Mouse (Mus musculus) liver, adult (tissue): Measurements from ENCODE around the gene Mapk8.

Experiments
- GATA4 ChIP-seq: IDR thresholded peaks from 2 replicates; pipeline ENCODE4 v1.6.1; 2014; ENCODE audit warnings: mild to moderate bottlenecking, low read length; ENCODE audit not compliant: insufficient replicate concordance

Mapk8 gene

DNA sequence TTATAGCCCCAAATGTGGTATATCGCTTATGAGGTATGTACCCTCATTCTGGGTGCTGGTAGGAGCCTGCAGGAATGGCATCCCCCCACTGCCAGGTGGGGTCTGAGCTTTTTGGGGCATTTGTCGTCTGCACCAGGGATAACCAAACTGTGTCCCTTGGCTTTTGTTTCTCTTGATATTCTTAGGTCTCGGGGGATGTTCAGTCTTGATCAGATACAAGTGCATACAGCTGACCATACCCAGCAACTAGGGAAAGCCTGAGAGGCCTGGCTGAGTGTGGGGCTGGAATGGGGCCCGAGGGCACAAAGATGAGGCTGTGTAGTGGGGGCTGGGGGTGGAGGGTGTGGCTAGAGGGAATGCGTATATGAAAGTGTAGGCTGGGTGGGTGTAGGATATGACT lies 83.3 kb downstream of the Mapk8 start:
- TF ChIP-seq GATA4: no peak

DNA sequence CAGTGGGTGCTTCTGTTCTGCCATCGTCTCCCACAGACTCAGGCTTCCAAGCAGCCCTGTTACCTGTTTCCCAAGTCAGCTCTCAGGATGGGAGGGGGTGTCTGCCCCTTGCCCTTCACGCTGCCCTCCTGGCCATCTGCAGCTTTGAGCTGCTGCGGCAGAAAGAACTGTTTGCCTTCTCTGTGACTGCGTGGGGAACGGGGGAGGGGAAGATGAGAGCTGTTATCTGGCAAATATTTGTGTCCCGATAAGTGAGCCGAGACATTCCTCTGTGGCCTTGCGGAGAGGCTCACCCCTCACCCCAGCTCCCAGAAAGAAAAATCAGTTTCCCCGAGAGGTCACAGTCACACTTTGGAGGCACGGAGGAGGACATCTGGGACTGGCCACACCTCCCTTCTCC lies 84.2 kb downstream of the Mapk8 start:
- no peak for TF ChIP-seq GATA4

DNA sequence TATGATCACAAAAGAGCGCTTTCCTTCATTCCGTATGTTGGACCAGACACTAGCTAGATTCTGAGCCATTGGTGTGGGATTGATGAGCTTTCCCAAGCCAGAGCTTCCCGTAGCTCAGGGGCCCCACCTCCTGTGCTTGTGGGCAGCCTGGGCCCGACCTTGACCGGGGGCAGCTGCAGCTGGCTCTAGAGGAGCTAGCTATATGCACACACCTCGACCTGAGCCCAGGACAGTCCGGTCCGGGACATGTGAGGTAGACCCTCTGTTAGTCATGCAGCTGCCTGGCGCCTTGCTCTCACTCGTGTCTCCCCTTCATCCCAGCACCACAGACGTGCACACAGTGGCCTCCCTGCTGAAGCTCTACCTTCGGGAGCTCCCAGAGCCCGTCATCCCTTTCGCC lies 84.8 kb downstream of the Mapk8 start:
- TF ChIP-seq GATA4: no peak

DNA sequence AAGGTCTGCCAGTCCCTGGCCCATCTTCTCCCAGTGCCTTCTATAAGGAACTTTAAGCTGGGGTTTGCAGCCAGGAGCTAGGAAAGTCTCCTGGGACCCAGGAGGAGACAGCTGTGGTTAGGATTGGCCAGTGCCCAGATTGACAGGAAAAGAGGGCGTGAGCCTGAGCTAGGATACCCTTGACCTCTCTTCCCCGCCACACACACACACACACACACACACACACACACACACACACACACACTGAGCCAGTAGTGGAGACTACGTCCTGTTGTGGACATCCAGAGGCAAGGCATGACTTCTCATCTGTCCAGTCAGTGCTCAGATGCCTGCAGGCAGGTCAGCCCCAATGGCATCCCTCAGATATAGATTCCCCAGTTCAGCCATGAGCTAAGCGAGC lies 85.4 kb downstream of the Mapk8 start:
- TF ChIP-seq GATA4: no peak

DNA sequence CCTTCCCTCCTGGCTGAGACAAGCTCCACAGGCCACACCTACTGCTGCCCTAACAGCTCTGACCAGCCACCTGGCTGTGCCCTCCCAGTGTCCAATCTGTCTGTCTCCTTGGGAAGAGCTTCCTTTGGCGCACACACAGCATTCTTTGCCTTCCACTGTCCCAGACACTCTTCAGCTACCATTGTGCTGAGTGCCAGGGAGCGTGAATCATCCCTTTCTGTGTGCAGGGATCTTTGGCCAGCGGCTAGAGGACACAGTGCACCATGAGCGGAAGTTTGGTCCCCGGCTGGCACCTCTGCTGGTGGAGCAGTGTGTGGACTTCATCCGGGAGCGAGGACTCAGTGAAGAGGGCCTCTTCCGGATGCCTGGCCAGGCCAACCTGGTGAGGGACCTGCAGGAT lies 88.1 kb downstream of the Mapk8 start:
- TF ChIP-seq GATA4: no peak

DNA sequence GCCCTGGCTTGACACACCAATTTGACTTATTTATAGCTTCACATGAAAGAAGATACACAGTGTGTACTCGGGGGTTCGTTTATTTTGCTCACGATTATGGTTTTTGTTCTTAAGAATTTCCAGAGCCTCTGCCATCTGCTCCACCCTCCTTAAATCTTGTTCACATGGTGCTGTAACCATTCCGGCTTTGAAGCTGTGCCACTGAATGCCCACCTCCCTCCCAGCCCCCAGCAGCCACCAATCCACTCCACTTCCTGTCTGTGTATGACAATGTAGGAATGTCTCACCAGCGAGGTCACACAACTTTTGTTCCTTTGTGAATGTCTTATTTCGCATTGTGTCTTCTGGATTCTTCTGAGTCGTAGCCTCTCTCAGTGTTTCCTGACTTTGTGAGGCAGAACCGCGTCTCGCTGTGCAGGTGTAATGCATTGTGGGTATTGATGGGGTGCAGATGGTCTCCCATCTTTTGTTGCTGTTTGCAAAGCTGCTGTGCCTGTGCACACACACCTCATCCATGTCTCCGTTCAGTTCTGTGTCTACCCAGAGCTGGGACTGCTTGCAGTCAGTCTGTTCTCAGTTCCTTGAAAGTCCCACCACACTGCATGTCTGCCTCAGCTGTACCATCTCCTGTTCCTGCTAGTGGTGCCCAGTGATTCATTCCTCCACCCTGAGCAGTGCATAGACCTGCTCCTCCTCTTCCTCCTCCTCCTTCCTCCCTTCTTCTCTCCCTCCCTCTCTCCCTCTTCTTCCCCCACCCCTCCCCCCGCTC lies 89.2 kb downstream of the Mapk8 start:
- no peak for TF ChIP-seq GATA4

DNA sequence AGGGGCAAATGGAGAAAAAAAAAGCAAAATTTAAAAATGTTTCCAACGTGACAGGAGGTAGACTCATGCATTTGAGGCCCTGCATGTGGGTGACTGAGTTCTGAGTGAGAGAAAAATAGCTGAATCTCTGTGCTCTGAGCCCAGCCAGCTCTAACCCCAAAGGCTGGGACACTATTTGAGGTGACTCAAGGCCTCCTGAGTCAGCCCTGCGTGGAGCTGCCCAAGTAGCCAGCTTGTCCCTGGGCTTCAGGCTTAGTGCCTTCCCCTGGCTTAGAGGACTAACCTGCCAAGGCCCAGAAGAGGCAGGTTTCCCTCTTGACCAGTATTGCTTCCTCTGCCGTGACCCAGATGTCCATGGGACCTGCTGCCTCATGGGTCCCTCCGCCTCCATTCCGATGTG lies 91.7 kb downstream of the Mapk8 start:
- TF ChIP-seq GATA4: no peak

DNA sequence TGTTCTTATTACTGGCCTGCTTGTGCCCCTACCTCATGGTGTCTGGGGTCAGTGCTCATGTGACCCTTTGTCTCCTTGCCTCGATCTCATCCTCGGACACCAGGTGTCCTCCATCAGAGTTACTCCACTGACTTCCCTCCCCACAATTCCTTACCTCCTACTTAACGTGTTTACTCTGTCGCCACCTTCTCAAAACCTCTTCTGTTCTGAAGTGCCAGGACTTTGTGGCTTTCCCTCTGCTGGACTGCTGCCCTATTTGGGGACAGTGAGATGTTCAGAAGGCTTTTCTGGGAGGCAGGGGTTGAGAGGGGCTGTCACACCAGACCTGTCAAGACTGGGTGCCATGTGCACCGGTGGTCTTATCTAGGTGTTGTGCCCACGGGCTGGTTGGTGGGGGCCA lies 94.1 kb downstream of the Mapk8 start:
- no peak for TF ChIP-seq GATA4

DNA sequence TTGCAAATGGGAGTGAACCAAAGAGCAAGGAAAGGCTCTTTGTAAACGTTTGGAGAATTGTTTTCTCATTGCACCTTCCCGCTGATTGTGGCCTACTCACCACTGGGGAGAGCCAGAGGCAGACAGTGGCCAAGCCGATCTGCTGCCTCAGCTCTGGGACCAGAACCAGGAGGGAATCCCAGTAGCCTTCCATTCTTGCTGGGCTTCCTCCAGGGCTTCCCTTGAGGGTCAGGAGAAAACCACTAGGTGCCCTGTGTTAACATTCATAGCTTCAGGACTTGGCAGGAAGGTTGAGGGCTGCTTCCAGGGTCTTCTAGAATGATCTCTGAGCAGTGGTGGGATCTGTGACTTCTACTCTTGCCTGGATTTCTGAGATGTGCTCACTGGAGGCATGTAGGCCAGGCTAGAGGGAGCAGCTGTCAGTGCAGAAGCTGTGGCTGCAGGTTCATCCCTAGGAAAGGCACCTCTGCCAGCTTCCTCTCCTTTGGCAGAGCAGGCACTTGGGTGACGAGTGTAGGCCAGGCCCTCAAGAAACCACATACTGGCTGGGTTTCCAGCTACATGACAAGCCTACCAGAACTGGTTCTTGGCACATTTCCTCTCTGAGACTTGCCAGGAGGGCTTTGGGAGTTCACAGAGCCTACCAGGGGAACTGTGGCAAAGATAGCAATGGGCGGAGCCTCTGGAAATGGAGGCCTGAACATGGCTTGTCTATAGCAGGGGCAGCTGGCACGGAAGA lies 94.8 kb downstream of the Mapk8 start:
- TF ChIP-seq GATA4: no peak

DNA sequence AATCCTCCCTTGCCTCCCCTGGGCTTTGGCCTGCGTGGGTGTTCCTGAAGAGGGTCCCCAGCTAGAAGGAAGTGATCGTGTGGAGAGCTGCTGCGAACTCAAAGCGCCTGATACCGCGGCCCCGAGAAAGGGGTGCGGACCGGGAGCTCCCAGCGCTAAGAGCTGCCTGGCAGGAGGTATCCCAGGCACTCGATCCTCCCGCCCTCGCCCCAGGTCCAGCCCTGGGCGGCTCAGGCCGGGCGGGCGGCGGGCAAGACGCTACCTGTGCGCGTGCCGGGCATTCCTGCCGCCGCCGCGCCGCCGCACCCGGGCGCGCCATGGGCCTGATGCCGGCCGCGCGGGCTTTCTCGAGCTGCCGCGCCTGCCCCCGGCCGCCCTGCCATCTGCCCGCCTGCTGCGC lies 95.9 kb downstream of the Mapk8 start:
- TF ChIP-seq GATA4: no peak

DNA sequence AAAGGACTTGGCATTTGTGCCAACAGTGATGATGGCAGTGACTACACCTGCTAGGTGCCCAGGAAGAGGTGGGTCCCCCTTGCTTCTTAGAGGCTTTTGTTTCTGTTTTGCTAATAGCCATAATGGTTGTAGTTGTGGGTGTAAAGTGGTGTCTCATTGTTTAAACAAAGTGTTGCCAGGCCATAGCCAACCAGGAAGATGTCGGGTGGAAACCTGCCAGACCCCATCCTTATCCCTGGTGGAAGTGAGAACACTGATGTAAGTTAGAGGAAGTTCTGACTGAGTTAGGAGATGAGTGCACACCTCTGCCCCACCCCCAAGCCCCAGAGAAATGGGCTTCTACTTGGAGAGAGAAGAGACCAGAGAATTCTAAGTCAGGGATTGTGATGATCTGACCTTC lies 98.8 kb downstream of the Mapk8 start:
- no peak for TF ChIP-seq GATA4

DNA sequence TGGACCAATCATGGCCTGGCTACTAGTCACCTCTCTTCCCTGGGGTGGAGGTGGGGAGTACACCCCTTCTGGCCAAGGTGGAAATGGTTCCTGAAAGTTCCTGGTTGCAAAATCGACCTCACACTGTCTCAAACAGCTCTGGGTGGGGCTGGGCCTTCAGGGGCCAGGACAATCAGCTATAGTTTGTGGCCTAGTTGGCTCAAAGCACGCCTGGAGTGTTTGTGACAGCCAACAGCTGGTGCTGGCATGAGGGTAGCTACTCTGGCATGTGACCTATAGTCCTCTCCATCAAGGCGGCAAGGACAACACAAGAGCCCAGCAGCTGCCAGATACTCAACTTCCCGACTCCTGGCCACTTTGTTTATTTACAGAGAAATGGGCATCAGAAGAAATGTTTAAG lies 99.2 kb downstream of the Mapk8 start:
- no peak for TF ChIP-seq GATA4

DNA sequence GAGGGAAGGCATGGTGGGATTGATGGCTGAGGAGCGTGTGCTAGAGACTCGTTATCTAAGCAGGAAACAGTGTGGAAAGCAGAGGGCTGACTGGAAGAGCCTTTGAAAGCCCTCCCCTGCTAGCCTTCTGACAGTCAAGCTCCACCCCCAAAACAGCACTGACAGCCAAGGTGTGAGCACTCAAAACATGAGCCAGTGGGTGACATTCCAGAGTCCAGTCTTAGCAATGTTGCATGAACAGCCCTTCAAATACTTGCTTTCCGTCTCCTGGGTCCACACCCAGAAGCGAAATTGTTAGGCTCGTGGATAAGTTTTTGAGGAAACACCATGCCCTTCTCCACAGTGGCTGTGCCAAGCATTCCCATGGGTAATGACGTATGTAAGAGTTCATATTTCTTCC lies 100.4 kb downstream of the Mapk8 start:
- no peak for TF ChIP-seq GATA4

DNA sequence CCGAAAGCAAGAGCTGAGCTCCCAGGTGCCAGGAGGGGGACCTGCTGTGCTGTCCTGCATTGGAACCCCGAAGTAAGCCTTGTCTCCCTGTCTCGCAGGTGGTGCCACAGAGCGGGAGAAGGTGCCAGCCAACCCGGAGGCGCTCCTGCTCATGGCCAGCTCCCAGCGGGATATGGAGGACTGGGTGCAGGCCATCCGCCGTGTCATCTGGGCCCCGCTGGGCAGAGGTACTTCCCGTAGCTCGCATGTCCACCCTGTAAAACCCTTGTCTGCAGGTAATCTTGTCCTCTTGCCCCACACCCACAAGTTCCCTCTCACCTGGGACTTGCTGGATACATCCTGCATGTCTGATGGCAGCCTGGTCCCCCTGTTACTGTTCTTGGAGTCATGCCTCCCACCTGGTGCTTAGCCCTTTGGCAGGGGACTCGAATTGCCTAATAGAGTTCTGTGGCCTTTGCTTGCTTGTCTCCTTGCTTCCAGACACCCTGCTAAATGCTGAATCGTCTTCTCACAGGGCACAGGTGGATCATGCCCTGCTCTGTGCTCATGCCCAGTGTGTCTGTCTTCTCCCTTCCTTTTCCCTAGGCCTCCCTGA lies 103.7 kb downstream of the Mapk8 start:
- TF ChIP-seq GATA4: no peak

DNA sequence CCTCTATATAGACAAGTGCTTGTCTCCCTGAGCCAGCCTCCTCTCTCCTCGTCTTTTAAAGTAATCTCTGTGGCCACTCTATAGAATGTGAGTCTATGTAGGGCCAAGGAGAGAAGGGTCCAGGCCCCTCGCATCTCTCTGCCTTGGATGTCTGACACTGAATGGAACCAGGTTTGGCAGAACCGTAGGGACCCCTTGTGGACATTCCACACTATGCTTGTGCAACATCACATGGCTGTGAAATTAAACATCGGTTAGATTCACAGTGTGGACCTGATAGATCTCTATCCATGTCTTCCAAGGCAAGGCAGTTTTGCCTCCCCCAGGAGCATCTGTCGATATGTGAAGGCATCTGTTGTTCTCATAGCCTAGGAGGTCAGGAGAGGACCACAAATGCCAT lies 108.3 kb downstream of the Mapk8 start:
- TF ChIP-seq GATA4: no peak

DNA sequence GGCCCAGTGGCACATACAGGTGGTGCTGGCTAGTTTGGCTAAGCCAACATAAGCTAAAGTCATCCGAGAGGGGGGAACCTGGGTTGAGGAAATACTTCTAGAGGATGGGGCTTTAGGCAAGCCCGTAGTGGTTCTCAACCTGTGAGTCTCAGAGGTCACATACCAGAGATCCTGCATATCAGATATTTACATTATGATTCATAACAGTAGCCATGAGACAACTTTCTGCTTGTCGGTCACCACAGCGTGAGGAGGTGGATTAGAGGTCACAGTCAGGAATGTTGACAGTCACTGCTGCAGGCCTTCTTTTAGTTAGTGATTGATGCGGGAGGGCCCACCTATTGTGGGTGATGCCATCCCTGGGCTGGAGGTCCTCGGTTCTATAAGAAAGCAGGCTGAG lies 111.2 kb downstream of the Mapk8 start:
- TF ChIP-seq GATA4: no peak

DNA sequence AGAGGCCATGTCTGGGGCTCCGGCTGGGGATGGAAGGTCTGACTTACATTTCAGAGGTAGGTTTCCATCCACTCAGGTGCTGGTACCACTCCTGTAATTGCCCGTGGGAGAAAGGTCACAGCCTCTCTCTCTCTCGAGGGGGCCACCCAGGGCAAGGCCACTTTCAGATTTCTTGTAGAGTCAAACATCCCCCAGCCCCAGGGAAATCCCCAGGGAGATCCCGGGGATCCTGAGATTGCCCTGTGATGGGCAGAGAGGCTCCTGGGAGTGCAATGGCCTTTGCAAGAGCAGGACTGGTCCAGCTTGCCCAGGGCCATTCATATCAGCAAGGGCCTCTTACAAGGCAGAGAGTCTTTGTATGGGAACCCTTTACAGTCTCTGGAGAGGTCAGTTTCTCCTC lies 112.6 kb downstream of the Mapk8 start:
- no peak for TF ChIP-seq GATA4

DNA sequence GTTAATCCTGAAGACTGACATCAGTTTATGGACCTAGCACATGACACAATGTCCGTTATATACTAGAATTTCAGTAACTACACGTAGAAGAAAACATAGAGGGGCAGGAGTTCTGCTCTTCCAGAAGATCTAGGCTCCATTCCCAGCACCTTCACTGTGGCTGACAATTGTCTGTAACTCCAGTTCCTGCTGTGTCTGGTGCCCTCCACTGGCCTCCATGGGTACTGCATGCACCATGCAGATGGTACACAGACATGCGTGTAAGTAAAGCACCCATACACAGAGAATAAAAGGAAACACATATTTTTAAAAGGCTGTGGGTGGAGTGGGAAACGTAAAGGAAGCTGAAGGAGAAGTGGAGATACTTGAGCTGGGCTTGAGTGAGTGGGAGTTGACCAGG lies 113.1 kb downstream of the Mapk8 start:
- no peak for TF ChIP-seq GATA4
